Mouse (Mus musculus) myocyte (in vitro differentiated cells): Measurements from ENCODE around the gene Ndrg2.

Experiments used
- CEBPB ChIP-seq: IDR thresholded peaks from 2 replicates; pipeline ENCODE4 v1.6.1; 2011; ENCODE audit warnings: mild to moderate bottlenecking, moderate library complexity; ENCODE audit not compliant: poor library complexity, insufficient read depth, severe bottlenecking
- E2F4 ChIP-seq: IDR thresholded peaks from one replicate; pipeline ENCODE4 v1.6.1; 2011; ENCODE audit warnings: mild to moderate bottlenecking, control low read depth, moderate library complexity; ENCODE audit not compliant: insufficient read depth
- POLR2A ChIP-seq: IDR thresholded peaks from one replicate; pipeline ENCODE4 v1.6.1; 2011; ENCODE audit warnings: low read depth, mild to moderate bottlenecking, control low read depth, moderate library complexity; ENCODE audit not compliant: insufficient read length
- POLR2AphosphoS2 ChIP-seq: IDR thresholded peaks from one replicate; pipeline ENCODE4 v1.6.1; 2011; ENCODE audit warnings: low read depth, control low read depth; ENCODE audit not compliant: insufficient read length
- SRF ChIP-seq: IDR thresholded peaks from one replicate; pipeline ENCODE4 v1.6.1; 2011; ENCODE audit warnings: low read depth; ENCODE audit not compliant: control insufficient read depth, insufficient read length
- USF1 ChIP-seq: IDR thresholded peaks from one replicate; pipeline ENCODE4 v1.6.1; 2011; ENCODE audit warnings: low read depth, mild to moderate bottlenecking, control low read depth, moderate library complexity

- TF ChIP-seq SRF (no peak), E2F4 (no peak), POLR2AphosphoS2 (no peak), POLR2A (no peak), USF1 (no peak), CEBPB (no peak)
Observed at GRCm38 (mm10) chr14:51904706-51905105, 9.3 kb downstream of the Ndrg2 start.
